Mouse (Mus musculus): Measurements from ENCODE around the gene Naalad2. TPM values are rescaled to one million over a fixed set of nuclear protein-coding genes. Genes with fewer than 3 reads are reported as not detected.
"Not testable (repeated sequence)": the region's sequence is repeated elsewhere in the genome, so short reads cannot be mapped to it uniquely, and the experiment has no call there.

The Naalad2 gene
- polyA plus RNA-seq (2016; fragmentation: Nextera tagmentation; extraction: Ambion mirVana) = 1.6 and 1.7 TPM in 2 replicates

- 72% methylated on average over 2 of the region's 2 CpGs for WGBS
- H3K4me3 ChIP-seq; H3K9ac ChIP-seq (replicated peaks); ATAC-seq (ENCODE audit: low FRiP score, low read depth); H3K4me2 ChIP-seq (replicated peaks); H3K4me1 ChIP-seq; H3K27ac ChIP-seq (replicated peaks); H3K36me3 ChIP-seq; H3K27me3 ChIP-seq; H3K9me3 ChIP-seq: not testable (repeated sequence)
These were observed at the start of gene Naalad2 for GRCm38 (mm10) chr9:18402895-18403294. Naalad2 (minus strand) TSS chr9:18402995.

- no peak overlapping the region for H3K9ac ChIP-seq (replicated peaks)
- no peaks in the 10 kb centered on the region for H3K9me3 ChIP-seq
- 87% methylated on average over 10 of the region's 10 CpGs for WGBS
- no peak overlapping the region for H3K4me2 ChIP-seq (replicated peaks)
- ATAC-seq (ENCODE audit: low FRiP score, low read depth) = no peak
- H3K36me3 ChIP-seq = no peaks in the 10 kb centered on the region
- no peaks in the 10 kb centered on the region for H3K27me3 ChIP-seq
- H3K4me1 ChIP-seq = no peaks in the 10 kb centered on the region
- no peak overlapping the region for H3K27ac ChIP-seq (replicated peaks)
- H3K4me3 ChIP-seq = no peak overlapping the region
These were observed 28.9 kb upstream of the Naalad2 start for GRCm38 (mm10) chr9:18431687-18432086.

GRCm38 (mm10) chr9:18430354-18430753, 27.6 kb upstream of the Naalad2 start, which contains the start of gene Mbd3l2:
Mbd3l2 (plus strand) TSS chr9:18430654.
- H3K9ac ChIP-seq (replicated peaks) = no peak within 1 kb of the TSS
- H3K27me3 ChIP-seq = no peaks in the 10 kb centered on the region
- no peak for ATAC-seq (ENCODE audit: low FRiP score, low read depth)
- no peak within 1 kb of the TSS for H3K27ac ChIP-seq (replicated peaks)
- H3K4me3 ChIP-seq = no peak within 1 kb of the TSS
- no peak within 1 kb of the TSS for H3K4me2 ChIP-seq (replicated peaks)
- no peaks in the 10 kb centered on the region for H3K9me3 ChIP-seq
- no peaks in the 10 kb centered on the region for H3K4me1 ChIP-seq
- no peaks in the 10 kb centered on the region for H3K36me3 ChIP-seq

GRCm38 (mm10) chr9:18412371-18412770, 9.6 kb upstream of the Naalad2 start:
- not testable (repeated sequence) for ATAC-seq (ENCODE audit: low FRiP score, low read depth); H3K4me3 ChIP-seq; H3K9ac ChIP-seq (replicated peaks); H3K36me3 ChIP-seq; H3K4me2 ChIP-seq (replicated peaks); H3K9me3 ChIP-seq; H3K27ac ChIP-seq (replicated peaks); H3K4me1 ChIP-seq; H3K27me3 ChIP-seq
- WGBS = 85% methylated on average over 4 of the region's 4 CpGs

GRCm38 (mm10) chr9:18404118-18404517, 1.3 kb upstream of the Naalad2 start, which contains the start of gene Ubtfl1:
Ubtfl1 (plus strand) TSS chr9:18404418.
- Histone ChIP-seq H3K4me1 (no peaks in the 10 kb centered on the region), H3K36me3 (no peaks in the 10 kb centered on the region), H3K27ac (replicated peaks) (no peak within 1 kb of the TSS), H3K4me3 (no peak within 1 kb of the TSS), H3K4me2 (replicated peaks) (no peak within 1 kb of the TSS), H3K27me3 (no peaks in the 10 kb centered on the region), H3K9ac (replicated peaks) (no peak within 1 kb of the TSS), H3K9me3 (no peaks in the 10 kb centered on the region)
- ATAC-seq (ENCODE audit: low FRiP score, low read depth) = no peak
- WGBS = 74% methylated on average over 1 of the region's 1 CpGs

- Histone ChIP-seq H3K9me3 (no peaks in the 10 kb centered on the region), H3K4me2 (replicated peaks) (no peak overlapping the region), H3K27ac (replicated peaks) (no peak overlapping the region), H3K9ac (replicated peaks) (no peak overlapping the region), H3K4me1 (no peaks in the 10 kb centered on the region), H3K36me3 (no peaks in the 10 kb centered on the region), H3K27me3 (no peaks in the 10 kb centered on the region), H3K4me3 (no peak overlapping the region)
- WGBS = 71% methylated on average over 1 of the region's 1 CpGs
- no peak for ATAC-seq (ENCODE audit: low FRiP score, low read depth)
These were observed 3.2 kb downstream of the Naalad2 start for GRCm38 (mm10) chr9:18399629-18400028.

GRCm38 (mm10) chr9:18385782-18386181, 17.0 kb downstream of the Naalad2 start:
- Histone ChIP-seq H3K9me3 (no peaks in the 10 kb centered on the region), H3K27me3 (no peaks in the 10 kb centered on the region), H3K36me3 (no peaks in the 10 kb centered on the region), H3K4me3 (no peak overlapping the region), H3K27ac (replicated peaks) (no peak overlapping the region), H3K4me1 (no peaks in the 10 kb centered on the region), H3K4me2 (replicated peaks) (no peak overlapping the region), H3K9ac (replicated peaks) (no peak overlapping the region)
- 32% methylated on average over 6 of the region's 6 CpGs for WGBS
- ATAC-seq (ENCODE audit: low FRiP score, low read depth) = no peak

GRCm38 (mm10) chr9:18373026-18373425, 29.8 kb downstream of the Naalad2 start:
- not testable (repeated sequence) for ATAC-seq (ENCODE audit: low FRiP score, low read depth)

GRCm38 (mm10) chr9:18319990-18320389, 82.8 kb downstream of the Naalad2 start:
- H3K36me3 ChIP-seq = peaks cover 7% of the 10 kb centered on the region
- no peak overlapping the region for H3K4me3 ChIP-seq
- H3K27ac ChIP-seq (replicated peaks) = no peak overlapping the region
- H3K4me1 ChIP-seq = no peaks in the 10 kb centered on the region
- no peak overlapping the region for H3K9ac ChIP-seq (replicated peaks)
- no peaks in the 10 kb centered on the region for H3K9me3 ChIP-seq
- no peak for ATAC-seq (ENCODE audit: low FRiP score, low read depth)
- WGBS = 92% methylated on average over 3 of the region's 3 CpGs
- no peaks in the 10 kb centered on the region for H3K27me3 ChIP-seq
- no peak overlapping the region for H3K4me2 ChIP-seq (replicated peaks)

More at GRCm38 (mm10) chr9:18373026-18373425, 29.8 kb downstream of the Naalad2 start:
- not testable (repeated sequence) for H3K4me1 ChIP-seq; H3K27me3 ChIP-seq; H3K9ac ChIP-seq (replicated peaks); H3K4me2 ChIP-seq (replicated peaks); H3K36me3 ChIP-seq; H3K4me3 ChIP-seq; H3K9me3 ChIP-seq; H3K27ac ChIP-seq (replicated peaks)
- WGBS = 81% methylated on average over 1 of the region's 1 CpGs

- ATAC-seq (ENCODE audit: low FRiP score, low read depth) = no peak; the same call in 1 of the 2 replicates
- peaks cover 55% of the 10 kb centered on the region for H3K36me3 ChIP-seq
- no peaks in the 10 kb centered on the region for H3K9me3 ChIP-seq
- no peak overlapping the region for H3K4me2 ChIP-seq (replicated peaks)
- peaks cover 7% of the 10 kb centered on the region for H3K4me1 ChIP-seq
- WGBS = 89% methylated on average over 6 of the region's 6 CpGs
- no peak overlapping the region for H3K27ac ChIP-seq (replicated peaks)
- H3K9ac ChIP-seq (replicated peaks) = no peak overlapping the region
- no peak overlapping the region for H3K4me3 ChIP-seq
- H3K27me3 ChIP-seq = no peaks in the 10 kb centered on the region
These were observed 104.5 kb downstream of the Naalad2 start for GRCm38 (mm10) chr9:18298301-18298700.

GRCm38 (mm10) chr9:18293026-18293781, 109.6 kb downstream of the Naalad2 start:
- WGBS = 60% methylated on average over 6 of the region's 6 CpGs
- Histone ChIP-seq H3K9ac (replicated peaks) (peak overlapping the region; percentile 79), H3K9me3 (no peaks in the 10 kb centered on the region), H3K36me3 (peaks cover 12% of the 10 kb centered on the region), H3K4me2 (replicated peaks) (peak overlapping the region; percentile 81), H3K4me1 (peaks cover 11% of the 10 kb centered on the region), H3K27me3 (no peaks in the 10 kb centered on the region), H3K4me3 (peak overlapping the region; percentile 68), H3K27ac (replicated peaks) (no peak overlapping the region)
- no peak for ATAC-seq (ENCODE audit: low FRiP score, low read depth)

GRCm38 (mm10) chr9:18292443-18292922, 110.3 kb downstream of the Naalad2 start:
- ATAC-seq (ENCODE audit: low FRiP score, low read depth) = peak; percentile 75; the same call in 1 of the 2 replicates
- Histone ChIP-seq H3K27ac (replicated peaks) (peak overlapping the region; percentile 76), H3K9me3 (no peaks in the 10 kb centered on the region), H3K4me2 (replicated peaks) (peak overlapping the region; percentile 81), H3K4me1 (peaks cover 11% of the 10 kb centered on the region), H3K36me3 (peaks cover 8% of the 10 kb centered on the region; the same call in 1 of the 2 replicates), H3K4me3 (peak overlapping the region; percentile 68), H3K27me3 (no peaks in the 10 kb centered on the region), H3K9ac (replicated peaks) (peak overlapping the region; percentile 79)
- 2% methylated on average over 24 of the region's 24 CpGs for WGBS
